28 mouse cellular contexts compared by ENCODE assay signal in genomic region chr7:127689626-127690280, GRCm38 (mm10). TPM values are rescaled to one million over a fixed set of nuclear protein-coding genes. Genes with fewer than 3 reads are reported as not detected.
DNase-seq lines count a peak whose midpoint lies in the region; ATAC-seq and TF ChIP-seq lines count a peak whose summit lies in the region.
"Had no signal": no experiment of that assay in that cellular context is flagged by ENCODE, and none has a peak within 500 bp of the region (broad histone marks: within the 10 kb centered on the region; RNA-seq: fewer than 3 reads in every experiment).

No protein-coding gene starts in this region.

- 0 out of 2 replicates have a peak, but pooled peaks cover under 1% of the 10 kb centered on the region for H3K36me3 ChIP-seq in heart, embryonic 14.5 days (ENCODE audit: control insufficient read depth, insufficient read depth, low read length)
- no peaks in the 10 kb centered on the region for H3K36me3 ChIP-seq in testis, adult 2 months (ENCODE audit: control insufficient read depth, insufficient read depth, low read length)
- H3K36me3 ChIP-seq: intestine, embryonic 15.5 days; midbrain, embryonic 12.5 days had no signal

- no peaks in the 10 kb centered on the region for H3K27me3 ChIP-seq in heart, embryonic 14.5 days (ENCODE audit: control insufficient read depth, insufficient read depth, low read length)
- H3K27me3 ChIP-seq in testis, adult 2 months (ENCODE audit: control insufficient read depth, insufficient read depth, low read length) = no peaks in the 10 kb centered on the region
- H3K27me3 ChIP-seq: embryonic facial prominence, embryonic 15.5 days; intestine, embryonic 15.5 days; kidney, embryonic 15.5 days; limb, embryonic 15.5 days; midbrain, embryonic 12.5 days; neural tube, embryonic 15.5 days had no signal

- WGBS in heart, embryonic 14.5 days = 52% methylated on average over 9 of the region's 9 CpGs

- ATAC-seq in heart, embryonic 14.5 days (ENCODE audit: insufficient number of reproducible peaks, insufficient read depth, low FRiP score, low read depth) = no peak
- ATAC-seq: forebrain, embryonic 14.5 days; hindbrain, embryonic 16.5 days; intestine, embryonic 15.5 days had no signal

- peaks cover 26 to 36% of the 10 kb centered on the region in 2 experiments for H3K4me1 ChIP-seq in heart, embryonic 14.5 days (ENCODE audit: control insufficient read depth in 2 of 2, insufficient read depth in 2 of 2, low read length in 2 of 2)
- H3K4me1 ChIP-seq in testis, adult 2 months (ENCODE audit: control insufficient read depth, insufficient read depth, low read length) = peaks cover 7% of the 10 kb centered on the region

- H3K9ac ChIP-seq in heart, embryonic 14.5 days (ENCODE audit: low read length) = peak overlapping the region; percentile 34; the same call in 1 of the 2 replicates
- H3K9ac ChIP-seq: embryonic facial prominence, embryonic 15.5 days; intestine, embryonic 15.5 days; kidney, embryonic 15.5 days; limb, embryonic 15.5 days; liver, embryonic 14.5 days; lung, embryonic 14.5 days; midbrain, embryonic 12.5 days; neural tube, embryonic 15.5 days had no signal

- DNase-seq in gastrocnemius, adult 2 months = no peak
- DNase-seq in gastrocnemius, postnatal 14 days = no peak
- no peak for DNase-seq in heart, adult 8-10 months (ENCODE audit: low spot score)
- no peak for DNase-seq in testis, postnatal 14 days (ENCODE audit: low spot score)
- DNase-seq in testis, postnatal 10 days (ENCODE audit: low spot score) = peak; percentile 52
- no peak for DNase-seq in embryo, embryonic 11 days
- DNase-seq: cerebellum, adult 9-10 months; kidney, postnatal 36 days; left cerebral cortex, postnatal 4 days; lung, embryonic 14.5 days; right cerebral cortex, adult 18-20 months; right cerebral cortex, postnatal 4 days; thymus, adult 2 months had no signal

- peak overlapping the region; percentile 13; the same call in 1 of the 2 replicates for H3K27ac ChIP-seq in gastrocnemius, adult 2 months
- peak overlapping the region; percentile 56 to 62; a peak in 3 of 4 replicates for H3K27ac ChIP-seq in heart, embryonic 14.5 days (replicated peaks in 1 of 2; ENCODE audit: control insufficient read depth in 1 of 2, insufficient read depth in 1 of 2, low read depth in 2 of 2, low read length in 2 of 2)
- H3K27ac ChIP-seq in testis, adult 2 months (ENCODE audit: control insufficient read depth, insufficient read depth, low read depth, low read length) = no peak overlapping the region
- H3K27ac ChIP-seq: embryonic facial prominence, embryonic 15.5 days; intestine, embryonic 15.5 days; kidney, embryonic 15.5 days; liver, embryonic 14.5 days; midbrain, embryonic 12.5 days; neural tube, embryonic 15.5 days had no signal

- no peak overlapping the region for H3K4me3 ChIP-seq in gastrocnemius, adult 2 months
- H3K4me3 ChIP-seq in heart, embryonic 14.5 days (ENCODE audit: control insufficient read depth in 1 of 2, insufficient read depth in 1 of 2, low read depth in 1 of 2, low read length in 2 of 2) = no peak overlapping the region
- H3K4me3 ChIP-seq in testis, adult 2 months (ENCODE audit: control insufficient read depth, low read depth, low read length) = peak overlapping the region; percentile 20; the same call in 1 of the 2 replicates
- H3K4me3 ChIP-seq: embryonic facial prominence, embryonic 15.5 days; intestine, embryonic 15.5 days; kidney, embryonic 15.5 days; limb, embryonic 15.5 days; midbrain, embryonic 12.5 days; neural tube, embryonic 15.5 days had no signal

- intact Hi-C loops in gastrocnemius, adult 2 months (cut with DNase I) = loop anchor here (2.0 kb wide), 1 partner anchor 19 kb away; the partner anchor contains the start of gene Bcl7c
- intact Hi-C loops in gastrocnemius, postnatal 14 days (cut with DNase I; ENCODE audit: low total_unique reads) = no loop called here

- no peak for TF ChIP-seq POLR2A in testis, adult 2 months (IDR thresholded peaks at IDR 0.05; ENCODE audit: control insufficient read depth, low read depth, low read length)

- no peaks in the 10 kb centered on the region for H3K9me3 ChIP-seq in heart, embryonic 14.5 days (ENCODE audit: control insufficient read depth, low read length)
- H3K9me3 ChIP-seq: embryonic facial prominence, embryonic 15.5 days; intestine, embryonic 15.5 days; kidney, embryonic 15.5 days; limb, embryonic 15.5 days; midbrain, embryonic 12.5 days; neural tube, embryonic 15.5 days had no signal

- no peak for TF ChIP-seq CTCF in gastrocnemius, adult 2 months (IDR thresholded peaks at IDR 0.05)
- TF ChIP-seq CTCF in testis, adult 2 months (IDR thresholded peaks at IDR 0.05; ENCODE audit: control insufficient read depth, insufficient read depth, insufficient replicate concordance, low read depth, low read length) = no peak

- no peak overlapping the region for H3K4me2 ChIP-seq in heart, embryonic 14.5 days (ENCODE audit: low read length)
- H3K4me2 ChIP-seq: embryonic facial prominence, embryonic 15.5 days; intestine, embryonic 15.5 days; kidney, embryonic 15.5 days; limb, embryonic 15.5 days; lung, embryonic 14.5 days; midbrain, embryonic 12.5 days; neural tube, embryonic 15.5 days had no signal

RNA-seq across cellular contexts. Expression of gene Bcl7c, which starts 19.0 kb away (rescaled TPM):
- 10 to 100 TPM; 26.7 to 32.9 TPM for total RNA-seq in gastrocnemius, adult 2 months (2021)
- 10 to 100 TPM; 44.8 to 65.7 TPM for total RNA-seq in gastrocnemius, postnatal 14 days (2021)
- 30.6 and 41.1 TPM in 2 replicates for polyA plus RNA-seq in heart, embryonic 14.5 days (2014; fragmentation: Nextera tagmentation; extraction: Ambion mirVana)
- 10 to 100 TPM; 37.6 to 44.6 (median 41.4) TPM for total RNA-seq in heart, adult 8-10 months (2022)
- 69.0 and 79.6 TPM in 2 replicates for polyA plus RNA-seq in testis, adult 2 months (2012; rRNA removed)

RNA-seq across cellular contexts. Expression of gene Ctf1, which starts 22.8 kb away (rescaled TPM):
- total RNA-seq in gastrocnemius, adult 2 months (2021) = 10 to 100 TPM; 16.8 to 18.1 TPM
- 10 to 100 TPM; 12.1 to 14.6 TPM for total RNA-seq in gastrocnemius, postnatal 14 days (2021)
- 4.7 and 5.6 TPM in 2 replicates for polyA plus RNA-seq in heart, embryonic 14.5 days (2014; fragmentation: Nextera tagmentation; extraction: Ambion mirVana)
- total RNA-seq in heart, adult 8-10 months (2022) = 10 to 100 TPM in 3 of 4 experiments, 1 to 10 TPM in 1; 9.4 to 12.3 (median 10.2) TPM
- polyA plus RNA-seq in testis, adult 2 months (2012; rRNA removed) = 4.7 and 5.1 TPM in 2 replicates

RNA-seq across cellular contexts. Expression of gene Ctf2, which starts 42.2 kb away (rescaled TPM):
- not detected for total RNA-seq in gastrocnemius, adult 2 months (2021)
- total RNA-seq in gastrocnemius, postnatal 14 days (2021) = not detected
- polyA plus RNA-seq in heart, embryonic 14.5 days (2014; fragmentation: Nextera tagmentation; extraction: Ambion mirVana) = not detected in 2 replicates
- not detected for total RNA-seq in heart, adult 8-10 months (2022)
- 0.07 TPM in 1 of 2 replicates, not detected in the other for polyA plus RNA-seq in testis, adult 2 months (2012; rRNA removed)
- total RNA-seq: gastrocnemius, adult 8-10 months; left cerebral cortex, postnatal 4 days; megakaryocyte, adult 5-6 weeks had no signal
- polyA plus RNA-seq: frontal cortex, adult 2 months; lung, embryonic 14.5 days; thymus, adult 2 months; urinary bladder, adult 2 months had no signal

RNA-seq across cellular contexts. Expression of gene Fbxl19, which starts 54.6 kb away (rescaled TPM):
- total RNA-seq in gastrocnemius, adult 2 months (2021) = 1 to 10 TPM; 1.2 to 2.0 TPM
- total RNA-seq in gastrocnemius, postnatal 14 days (2021) = 1 to 10 TPM; 2.4 to 3.1 TPM
- polyA plus RNA-seq in heart, embryonic 14.5 days (2014; fragmentation: Nextera tagmentation; extraction: Ambion mirVana) = 0.93 and 1.5 TPM in 2 replicates
- total RNA-seq in heart, adult 8-10 months (2022) = 1 to 10 TPM; 1.9 to 4.9 (median 3.2) TPM
- 36.9 and 37.2 TPM in 2 replicates for polyA plus RNA-seq in testis, adult 2 months (2012; rRNA removed)
